Mouse (Mus musculus) megakaryocyte, embryonic 14.5 days (primary cell): Measurements from ENCODE around the gene Mbl1.

Experiments
- FLI1 ChIP-seq: IDR thresholded peaks from 2 replicates; pipeline ENCODE4 v1.6.1; 2012; ENCODE audit warnings: low read length, inconsistent platforms, mixed read lengths
- GATA1 ChIP-seq: IDR thresholded peaks from 3 replicates; pipeline ENCODE4 v1.6.1; 2012; ENCODE audit warnings: mixed read lengths, low read length, inconsistent platforms, borderline replicate concordance

DNA sequence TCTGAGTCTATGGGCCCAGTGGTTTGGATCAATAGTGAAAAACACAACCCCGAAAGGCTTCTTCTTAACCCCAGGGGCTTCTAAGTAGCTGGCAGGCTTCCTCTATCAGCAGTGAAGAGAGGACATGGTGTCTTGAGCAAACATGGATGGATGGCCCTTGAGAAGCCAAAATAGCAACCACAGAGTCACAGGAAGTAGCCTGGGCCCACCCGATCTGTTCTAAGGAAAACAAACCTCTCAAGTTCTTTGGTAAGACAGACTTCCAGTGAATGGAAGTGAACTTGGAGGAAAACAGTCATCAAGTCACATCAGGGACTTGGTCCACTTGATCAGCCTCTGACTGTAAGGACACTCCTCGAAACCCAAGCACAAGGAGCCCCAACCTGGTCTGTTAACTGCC, 4.3 kb upstream of the Mbl1 start:
- TF ChIP-seq GATA1 (no peak), FLI1 (no peak)
